Mouse (Mus musculus): ENCODE results near the gene Camkk2. TPM values are rescaled to one million over a fixed set of nuclear protein-coding genes. Genes with fewer than 3 reads are reported as not detected.

The Camkk2 gene
- polyA plus RNA-seq (2016; fragmentation: Nextera tagmentation; extraction: Ambion mirVana) = 29.3 and 30.0 TPM in 2 replicates

- Histone ChIP-seq H3K27me3 (ENCODE audit: low read depth, poor library complexity, severe bottlenecking) (no peaks in the 10 kb centered on the region), H3K27ac (peak within 1 kb of the TSS; percentile 94), H3K9me3 (replicated peaks) (no peaks in the 10 kb centered on the region), H3K4me3 (peak within 1 kb of the TSS; percentile 90), H3K36me3 (peaks cover 17% of the 10 kb centered on the region), H3K4me1 (peaks cover 31% of the 10 kb centered on the region)
- DNase-seq (ENCODE audit: low spot score) = peak; percentile 86
- WGBS = under 1% methylated on average over 62 of the region's 63 CpGs
Measured at GRCm38 (mm10) chr5:122779277-122779834, at the start of gene Camkk2. Gene Camkk2, minus strand, starts transcription at chr5:122779409.

DNA sequence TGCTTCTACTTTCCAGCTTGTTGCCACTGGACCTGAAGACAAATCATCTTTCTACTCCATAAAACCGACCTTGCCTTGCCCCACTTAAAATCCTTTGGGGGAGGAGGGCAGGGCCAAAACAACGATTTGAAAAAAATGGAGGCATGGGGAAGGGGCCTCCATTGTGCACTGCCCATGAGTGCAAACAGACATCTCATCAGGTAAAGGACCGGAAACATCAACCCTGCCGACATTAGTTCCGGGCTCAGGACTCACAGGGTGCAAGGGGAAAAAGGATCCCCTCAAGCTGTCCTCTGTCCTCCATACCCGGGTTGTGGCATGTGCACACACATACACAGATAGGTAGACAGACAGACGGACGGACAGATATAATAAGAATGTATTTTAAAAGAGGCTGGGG is 45.9 kb upstream of the Camkk2 start:
- WGBS = 86% methylated on average over 8 of the region's 8 CpGs

DNA sequence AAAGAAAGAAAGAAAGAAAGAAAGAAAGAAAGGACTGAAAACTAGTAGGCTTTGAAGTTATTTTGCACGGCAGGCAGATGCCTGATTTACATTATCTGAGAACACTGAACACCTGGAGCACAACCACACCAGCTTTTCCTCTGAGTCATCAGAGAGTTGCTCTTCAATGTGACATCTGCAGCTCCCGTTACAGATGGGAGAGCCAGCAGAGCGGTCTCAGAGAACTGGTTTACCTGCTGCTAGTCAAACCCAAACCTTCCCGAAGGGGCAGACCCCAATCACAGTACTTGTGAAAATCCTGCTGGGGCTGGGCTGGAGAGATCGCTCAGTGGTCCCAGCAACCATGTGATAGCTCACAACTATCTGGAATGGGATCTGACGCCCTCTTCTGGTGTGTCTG is 45.2 kb upstream of the Camkk2 start:
- no peak overlapping the region for H3K4me3 ChIP-seq
- H3K27ac ChIP-seq = no peak overlapping the region
- peaks cover under 1% of the 10 kb centered on the region for H3K36me3 ChIP-seq
- WGBS = 74% methylated on average over 6 of the region's 6 CpGs
- DNase-seq (ENCODE audit: low spot score) = no peak
- H3K9me3 ChIP-seq (replicated peaks) = no peaks in the 10 kb centered on the region
- H3K4me1 ChIP-seq = peaks cover 7% of the 10 kb centered on the region
- H3K27me3 ChIP-seq (ENCODE audit: low read depth, poor library complexity, severe bottlenecking) = no peaks in the 10 kb centered on the region

More for the DNA sequence above, 45.9 kb upstream of the Camkk2 start:
- DNase-seq (ENCODE audit: low spot score) = no peak
- H3K9me3 ChIP-seq (replicated peaks) = no peaks in the 10 kb centered on the region
- H3K4me1 ChIP-seq = peaks cover 3% of the 10 kb centered on the region
- no peak overlapping the region for H3K4me3 ChIP-seq
- H3K27me3 ChIP-seq (ENCODE audit: low read depth, poor library complexity, severe bottlenecking) = no peaks in the 10 kb centered on the region
- H3K27ac ChIP-seq = no peak overlapping the region
- H3K36me3 ChIP-seq = no peaks in the 10 kb centered on the region

DNA sequence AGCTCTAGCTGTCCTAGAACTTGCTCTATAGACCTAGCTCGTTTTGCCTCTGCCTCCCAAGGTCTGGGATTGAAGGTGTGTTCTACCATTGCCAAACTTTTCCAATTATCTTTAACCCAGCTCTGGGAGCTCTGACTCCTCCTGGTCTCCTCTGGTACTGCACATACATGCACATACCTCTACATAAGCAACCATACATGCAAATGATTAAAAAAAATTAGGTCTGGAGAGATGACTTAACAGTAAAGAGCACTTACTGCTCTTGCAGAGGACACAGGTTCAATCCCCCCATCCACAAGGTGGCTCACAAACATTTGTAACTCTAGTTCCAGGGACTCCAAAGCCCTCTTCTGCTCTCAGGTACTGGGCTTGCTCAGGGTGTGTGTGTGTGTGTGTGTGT is 44.8 kb upstream of the Camkk2 start:
- no peak overlapping the region for H3K4me3 ChIP-seq
- peaks cover 6% of the 10 kb centered on the region for H3K36me3 ChIP-seq
- no peaks in the 10 kb centered on the region for H3K9me3 ChIP-seq (replicated peaks)
- no peaks in the 10 kb centered on the region for H3K27me3 ChIP-seq (ENCODE audit: low read depth, poor library complexity, severe bottlenecking)
- H3K27ac ChIP-seq = no peak overlapping the region
- 76% methylated on average over 1 of the region's 1 CpGs for WGBS
- peaks cover 7% of the 10 kb centered on the region for H3K4me1 ChIP-seq
- DNase-seq (ENCODE audit: low spot score) = no peak

- 88% methylated on average over 4 of the region's 4 CpGs for WGBS
- Histone ChIP-seq H3K27ac (no peak overlapping the region), H3K36me3 (peaks cover 21% of the 10 kb centered on the region), H3K4me3 (no peak overlapping the region), H3K4me1 (peaks cover 7% of the 10 kb centered on the region), H3K27me3 (ENCODE audit: low read depth, poor library complexity, severe bottlenecking) (no peaks in the 10 kb centered on the region), H3K9me3 (replicated peaks) (no peaks in the 10 kb centered on the region)
- DNase-seq (ENCODE audit: low spot score) = no peak
Measured at GRCm38 (mm10) chr5:122822441-122822840, 43.2 kb upstream of the Camkk2 start.

DNA sequence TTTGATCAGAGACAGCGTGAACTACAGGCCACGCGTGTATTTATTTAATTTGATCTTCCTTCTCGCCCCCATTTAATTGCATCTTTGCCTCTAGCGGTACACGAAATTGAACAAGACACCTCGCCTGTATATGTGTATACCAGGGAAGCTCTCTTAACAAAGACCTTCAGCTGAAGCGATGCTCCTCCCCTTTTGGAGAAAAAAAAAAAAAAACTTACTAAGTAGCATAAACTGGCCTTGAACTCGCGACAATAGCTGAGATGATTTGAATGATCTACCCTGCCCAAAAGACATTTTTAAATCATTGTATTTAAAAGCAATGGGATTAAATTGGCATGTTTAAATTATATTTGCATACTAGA is 42.3 kb upstream of the Camkk2 start:
- no peak for DNase-seq (ENCODE audit: low spot score)
- WGBS = under 1% methylated on average over 10 of the region's 10 CpGs
- H3K36me3 ChIP-seq = peaks cover 30% of the 10 kb centered on the region
- H3K27ac ChIP-seq = peak overlapping the region; percentile 98
- peaks cover 7% of the 10 kb centered on the region for H3K4me1 ChIP-seq
- H3K9me3 ChIP-seq (replicated peaks) = no peaks in the 10 kb centered on the region
- no peaks in the 10 kb centered on the region for H3K27me3 ChIP-seq (ENCODE audit: low read depth, poor library complexity, severe bottlenecking)
- peak overlapping the region; percentile 85 for H3K4me3 ChIP-seq

GRCm38 (mm10) chr5:122820777-122821523 is 41.7 kb upstream of the Camkk2 start, which contains the start of gene Anapc5:
Gene Anapc5, minus strand, starts transcription at chr5:122821339.
- H3K36me3 ChIP-seq = peaks cover 36% of the 10 kb centered on the region
- WGBS = under 1% methylated on average over 55 of the region's 55 CpGs
- H3K27ac ChIP-seq = peak within 1 kb of the TSS; percentile 98
- peaks cover 7% of the 10 kb centered on the region for H3K4me1 ChIP-seq
- peak; percentile 92 for DNase-seq (ENCODE audit: low spot score)
- no peaks in the 10 kb centered on the region for H3K27me3 ChIP-seq (ENCODE audit: low read depth, poor library complexity, severe bottlenecking)
- peak within 1 kb of the TSS; percentile 85 for H3K4me3 ChIP-seq
- no peaks in the 10 kb centered on the region for H3K9me3 ChIP-seq (replicated peaks)

GRCm38 (mm10) chr5:122812699-122813098 is 33.5 kb upstream of the Camkk2 start:
- Histone ChIP-seq H3K36me3 (peaks cover 96% of the 10 kb centered on the region), H3K4me1 (no peaks in the 10 kb centered on the region), H3K27ac (no peak overlapping the region), H3K27me3 (ENCODE audit: low read depth, poor library complexity, severe bottlenecking) (no peaks in the 10 kb centered on the region), H3K4me3 (no peak overlapping the region), H3K9me3 (replicated peaks) (no peaks in the 10 kb centered on the region)
- no peak for DNase-seq (ENCODE audit: low spot score)
- 91% methylated on average over 3 of the region's 3 CpGs for WGBS

GRCm38 (mm10) chr5:122811364-122812079 is 32.3 kb upstream of the Camkk2 start:
- H3K4me3 ChIP-seq = no peak overlapping the region
- 90% methylated on average over 9 of the region's 9 CpGs for WGBS
- H3K36me3 ChIP-seq = peaks cover 96% of the 10 kb centered on the region
- no peaks in the 10 kb centered on the region for H3K4me1 ChIP-seq
- DNase-seq (ENCODE audit: low spot score) = peak; percentile 68
- no peaks in the 10 kb centered on the region for H3K27me3 ChIP-seq (ENCODE audit: low read depth, poor library complexity, severe bottlenecking)
- no peaks in the 10 kb centered on the region for H3K9me3 ChIP-seq (replicated peaks)
- H3K27ac ChIP-seq = no peak overlapping the region

GRCm38 (mm10) chr5:122805503-122805902 is 26.3 kb upstream of the Camkk2 start:
- Histone ChIP-seq H3K4me1 (no peaks in the 10 kb centered on the region), H3K27me3 (ENCODE audit: low read depth, poor library complexity, severe bottlenecking) (no peaks in the 10 kb centered on the region), H3K36me3 (peaks cover 98% of the 10 kb centered on the region), H3K9me3 (replicated peaks) (no peaks in the 10 kb centered on the region), H3K4me3 (no peak overlapping the region), H3K27ac (no peak overlapping the region)
- DNase-seq (ENCODE audit: low spot score) = no peak
- 76% methylated on average over 3 of the region's 3 CpGs for WGBS

- Histone ChIP-seq H3K27ac (no peak overlapping the region), H3K27me3 (ENCODE audit: low read depth, poor library complexity, severe bottlenecking) (no peaks in the 10 kb centered on the region), H3K4me1 (no peaks in the 10 kb centered on the region), H3K36me3 (peaks cover 100% of the 10 kb centered on the region), H3K4me3 (no peak overlapping the region), H3K9me3 (replicated peaks) (no peaks in the 10 kb centered on the region)
- WGBS = 77% methylated on average over 9 of the region's 9 CpGs
- no peak for DNase-seq (ENCODE audit: low spot score)
Measured at GRCm38 (mm10) chr5:122802706-122803105, 23.5 kb upstream of the Camkk2 start.

GRCm38 (mm10) chr5:122801684-122802083 is 22.5 kb upstream of the Camkk2 start:
- 94% methylated on average over 8 of the region's 8 CpGs for WGBS
- Histone ChIP-seq H3K4me3 (no peak overlapping the region), H3K36me3 (peaks cover 98% of the 10 kb centered on the region), H3K9me3 (replicated peaks) (no peaks in the 10 kb centered on the region), H3K27ac (no peak overlapping the region), H3K27me3 (ENCODE audit: low read depth, poor library complexity, severe bottlenecking) (no peaks in the 10 kb centered on the region), H3K4me1 (no peaks in the 10 kb centered on the region)
- no peak for DNase-seq (ENCODE audit: low spot score)
